Mouse (Mus musculus): ENCODE results near the gene Gucy2d.

Gene Gucy2d

DNA sequence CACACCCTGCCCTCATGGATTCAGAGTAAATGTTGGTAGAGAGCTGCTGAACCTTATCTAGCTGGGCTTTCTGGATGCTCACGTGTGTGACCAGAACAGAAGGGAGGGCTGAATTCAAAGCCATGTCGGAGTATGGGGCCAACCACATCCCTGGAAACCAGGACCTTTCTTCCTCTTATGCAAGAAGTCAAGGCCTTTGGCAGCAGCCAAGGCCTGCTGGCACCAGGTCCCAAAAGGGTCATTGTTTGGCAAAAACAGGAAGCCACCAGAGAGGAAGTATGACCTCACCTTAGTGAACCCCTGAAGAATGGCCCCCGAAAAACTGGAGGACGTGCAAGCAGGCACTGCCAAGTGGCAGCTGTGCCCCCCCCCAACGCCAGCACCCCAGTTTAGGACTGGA, 82.4 kb downstream of the Gucy2d start:
- DNase-seq (ENCODE audit: low read depth, low spot score) = no peak

DNA sequence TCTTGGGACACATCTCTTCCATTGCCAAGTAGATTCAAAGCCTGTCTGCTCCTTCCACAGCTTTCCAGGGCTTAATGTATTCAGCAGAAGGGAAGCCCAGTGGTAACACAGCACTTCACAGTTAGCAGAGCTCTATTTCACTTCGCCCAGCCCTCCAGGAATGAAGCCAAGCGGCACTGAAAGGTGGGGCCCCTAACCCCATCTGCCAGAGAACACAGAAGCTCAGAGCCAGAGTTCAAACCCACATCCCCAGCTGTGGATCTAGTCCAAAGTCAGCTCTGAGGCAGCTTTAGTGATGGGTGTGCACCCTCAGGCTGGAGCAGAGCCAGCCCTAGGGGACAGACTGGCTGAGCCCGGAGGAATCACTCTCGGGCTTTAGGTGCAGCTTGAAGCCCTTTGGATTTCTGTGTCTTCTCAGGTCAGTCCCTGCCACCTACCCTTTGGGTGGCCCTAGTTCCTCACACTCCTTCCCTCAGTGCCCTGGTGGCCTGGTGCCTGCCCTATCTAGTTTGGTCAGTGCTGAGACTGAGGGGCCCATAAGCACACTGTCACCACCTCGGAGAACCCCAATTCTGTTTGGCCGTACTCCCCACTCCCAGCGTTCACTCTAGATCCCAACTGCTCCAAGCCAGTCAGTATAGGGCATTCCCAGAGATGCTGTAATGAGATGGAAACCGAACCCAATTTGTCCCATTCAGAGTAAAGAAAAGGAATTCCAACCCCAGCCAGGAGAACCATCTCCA, 83.0 kb downstream of the Gucy2d start:
- DNase-seq (ENCODE audit: low read depth, low spot score) = no peak

DNA sequence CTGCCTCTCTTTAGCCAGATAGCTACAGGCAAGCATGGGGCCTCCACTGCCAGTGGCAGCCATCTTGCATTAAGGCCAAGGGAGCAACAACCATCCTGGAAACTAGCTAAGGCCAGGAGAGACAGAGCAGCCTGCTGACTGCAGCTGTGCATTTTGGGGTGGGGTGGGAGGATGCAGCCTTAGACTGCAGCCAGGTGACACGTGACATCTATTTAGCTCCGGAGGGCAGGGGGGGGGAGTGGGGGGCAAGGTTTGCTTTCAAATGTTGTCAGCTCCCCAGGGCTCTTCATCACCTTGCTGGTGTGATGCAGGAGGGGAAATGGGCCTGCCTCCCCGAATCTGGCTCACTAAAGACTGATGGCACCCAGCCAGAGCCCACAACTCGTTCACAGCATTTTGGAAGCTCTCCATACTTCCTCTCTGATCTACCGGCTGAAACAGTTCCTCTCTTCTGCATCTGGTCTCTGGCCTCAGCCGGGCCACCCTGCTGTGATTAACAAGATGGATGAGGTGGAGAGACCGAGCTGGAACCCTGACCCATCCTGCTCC, 83.7 kb downstream of the Gucy2d start:
- peak; percentile 78 for DNase-seq (ENCODE audit: low read depth, low spot score)

DNA sequence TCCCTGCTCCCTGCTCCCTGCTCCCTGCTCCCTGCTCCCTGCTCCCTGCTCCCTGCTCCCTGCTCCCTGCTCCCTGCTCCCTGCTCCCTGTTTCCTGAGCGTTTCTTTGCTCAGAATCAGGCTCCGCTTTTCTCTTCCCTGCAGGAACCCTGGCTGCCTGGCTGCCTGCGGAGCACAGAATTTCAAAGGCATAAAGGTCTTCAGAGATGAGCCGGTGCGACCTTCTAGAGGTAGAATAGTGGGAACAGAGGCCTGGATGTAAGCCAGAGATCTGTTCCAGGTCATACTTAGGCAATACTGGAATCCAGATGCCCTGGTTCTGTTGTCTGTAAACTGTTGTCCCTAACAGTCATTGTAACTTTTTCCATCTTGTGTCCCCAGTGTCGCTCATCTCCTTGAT, 84.2 kb downstream of the Gucy2d start:
- no peak for DNase-seq (ENCODE audit: low read depth, low spot score)

DNA sequence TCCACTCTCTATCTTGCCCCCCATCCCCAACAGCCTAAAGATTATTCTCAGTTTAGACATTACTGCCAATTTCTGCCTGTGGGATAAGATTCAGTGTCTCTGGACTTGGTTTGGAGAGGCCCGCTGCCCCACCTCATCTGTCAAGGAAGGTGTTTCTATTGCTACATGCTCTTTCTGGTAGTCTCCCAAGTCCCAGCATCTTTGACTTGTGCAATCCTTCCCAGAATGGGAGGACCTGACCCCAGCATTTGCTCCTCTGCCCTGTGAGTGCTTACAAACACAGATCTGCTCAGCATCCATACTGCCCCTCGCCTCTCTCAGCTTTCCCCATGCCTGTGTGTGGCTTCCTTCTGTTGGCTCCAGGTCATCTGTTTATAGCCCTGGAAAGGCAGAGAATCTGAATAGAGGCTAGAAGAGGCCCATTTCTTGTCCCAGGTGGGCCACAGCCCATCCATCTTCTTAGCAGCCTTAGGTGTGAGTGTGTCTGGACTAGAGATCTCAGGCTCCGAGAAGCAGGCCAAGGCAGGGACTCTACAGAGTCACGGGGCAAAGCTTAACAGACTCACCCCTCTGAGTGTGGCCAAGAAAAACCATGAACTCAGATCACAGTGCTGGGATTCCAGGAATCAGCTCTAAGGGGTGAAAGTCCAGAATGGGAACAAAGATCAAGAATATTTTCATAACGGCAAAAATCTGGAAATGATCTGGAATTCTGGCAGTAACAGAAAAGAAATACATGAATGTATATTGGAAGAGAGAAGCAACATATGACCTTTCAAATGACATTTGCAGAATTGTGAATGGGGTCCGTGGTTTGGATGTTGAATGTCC, 84.9 kb downstream of the Gucy2d start:
- no peak for DNase-seq (ENCODE audit: low read depth, low spot score)

All from CD4-positive, CD25-positive, alpha-beta regulatory T cell, adult 2 months (primary cell).